Mouse (Mus musculus) forebrain, embryonic 16.5 days (tissue): ENCODE measurements around the gene Pdgfb. TPM values are rescaled to one million over a fixed set of nuclear protein-coding genes. Genes with fewer than 3 reads are reported as not detected.

Source experiments
- ATAC-seq: fragments of 200-750 bp; cut with Nextera tagmentation; 2 replicates; pipeline ENCODE4 v1.8.0; 2017; ENCODE audit warnings: mild to moderate bottlenecking, moderate library complexity
- H3K27ac ChIP-seq: fragments of 300-500 bp; sonication (generic); 2 replicates; pipeline ENCODE4 v1.5.1; 2014; ENCODE audit warnings: low read length, control low read depth
- H3K27me3 ChIP-seq: fragments of 300-500 bp; sonication (generic); replicated peaks from 2 replicates; pipeline ENCODE4 v1.6.1; 2014; ENCODE audit warnings: low read length; ENCODE audit not compliant: control insufficient read depth, insufficient read depth
- H3K36me3 ChIP-seq: fragments of 300-500 bp; sonication (generic); 2 replicates; pipeline ENCODE4 v1.6.1; 2014; ENCODE audit not compliant: control insufficient read depth, insufficient read depth
- H3K4me1 ChIP-seq: fragments of 300-500 bp; sonication (generic); replicated peaks from 2 replicates; pipeline ENCODE4 v1.6.1; 2014; ENCODE audit warnings: low read length; ENCODE audit not compliant: control insufficient read depth, insufficient read depth
- H3K4me2 ChIP-seq: fragments of 300-500 bp; sonication (generic); 2 replicates; pipeline ENCODE4 v1.6.1; 2014; ENCODE audit warnings: mild to moderate bottlenecking, low read length, control low read depth
- H3K4me3 ChIP-seq: fragments of 300-500 bp; sonication (generic); replicated peaks from 2 replicates; pipeline ENCODE4 v1.5.1; 2014; ENCODE audit warnings: mild to moderate bottlenecking, low read length, control low read depth
- H3K9ac ChIP-seq: fragments of 300-500 bp; sonication (generic); replicated peaks from 2 replicates; pipeline ENCODE4 v1.6.1; 2014; ENCODE audit warnings: low read depth, low read length, control low read depth
- H3K9me3 ChIP-seq: fragments of 300-500 bp; sonication (generic); 2 replicates; pipeline ENCODE4 v1.6.1; 2016; ENCODE audit warnings: low read length; ENCODE audit not compliant: control insufficient read depth
- WGBS: fragments of 180-500 bp; shearing (Covaris S2); extraction: QIAGEN DNeasy Blood & Tissue Kit; methylation state at CpG from one replicate; pipeline ENCODE4 v1.1.7; 2014; 5-methylcytosine and 5-hydroxymethylcytosine counted together
- polyA plus RNA-seq: library from polyadenylated mRNA; unstranded; fragments of >200 nt; fragmentation: Nextera tagmentation; extraction: Ambion mirVana; gene quantifications from 2 replicates; pipeline ENCODE4 v1.2.1, GENCODE M21; 2015

Gene Pdgfb
- polyA plus RNA-seq, 1 experiment from 2014 or later = 3.6 TPM

DNA sequence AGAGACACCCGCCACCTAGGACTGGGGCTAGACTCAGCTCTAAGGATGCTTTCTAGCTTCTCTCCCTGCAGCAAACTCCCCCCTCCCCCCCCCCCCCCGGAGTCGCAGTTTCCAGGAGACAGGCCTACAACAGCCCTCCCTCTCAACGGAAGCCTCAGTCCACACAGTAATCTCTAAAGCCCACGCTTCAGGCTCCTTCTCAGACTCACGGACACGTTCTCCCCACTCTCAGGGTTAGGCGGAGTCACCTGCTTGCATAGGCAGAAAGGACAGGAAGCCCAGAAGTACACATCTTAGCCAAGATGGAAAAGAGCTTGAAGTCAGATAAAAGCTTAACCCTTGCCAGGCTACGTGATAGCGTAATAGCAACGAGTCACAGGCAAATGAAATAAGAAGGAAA, 29.3 kb downstream of the Pdgfb start:
- WGBS = 66% methylated on average over 11 of the region's 11 CpGs
- no peaks in the 10 kb centered on the region for H3K4me1 ChIP-seq
- H3K9me3 ChIP-seq = no peaks in the 10 kb centered on the region
- H3K36me3 ChIP-seq = no peaks in the 10 kb centered on the region
- H3K27ac ChIP-seq = no peak overlapping the region
- no peak overlapping the region for H3K9ac ChIP-seq
- no peak overlapping the region for H3K4me3 ChIP-seq
- no peaks in the 10 kb centered on the region for H3K27me3 ChIP-seq
- no peak for ATAC-seq
- H3K4me2 ChIP-seq = no peak overlapping the region

DNA sequence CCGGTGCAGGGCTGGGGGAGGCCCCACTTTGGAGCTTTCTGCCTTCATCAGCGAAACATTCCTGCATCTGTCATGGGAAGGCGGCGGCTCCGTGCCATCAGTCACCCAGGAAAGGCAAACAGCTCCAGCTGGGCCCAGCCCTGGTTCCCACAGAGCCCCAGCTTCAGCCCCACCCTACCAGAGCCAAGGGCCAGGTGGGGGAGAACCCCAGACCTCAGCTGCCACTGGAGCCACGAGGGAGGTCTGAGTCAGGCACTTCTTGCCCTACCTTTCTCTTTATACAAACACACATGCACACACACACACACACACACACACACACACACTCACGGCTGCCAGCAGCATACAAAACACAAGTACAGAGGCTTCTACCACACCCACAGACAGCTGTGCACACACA, 30.6 kb downstream of the Pdgfb start:
- Histone ChIP-seq H3K4me2 (no peak overlapping the region), H3K27me3 (no peaks in the 10 kb centered on the region), H3K27ac (no peak overlapping the region), H3K4me1 (no peaks in the 10 kb centered on the region), H3K36me3 (no peaks in the 10 kb centered on the region), H3K4me3 (no peak overlapping the region), H3K9me3 (no peaks in the 10 kb centered on the region), H3K9ac (no peak overlapping the region)
- 63% methylated on average over 7 of the region's 7 CpGs for WGBS
- no peak for ATAC-seq

DNA sequence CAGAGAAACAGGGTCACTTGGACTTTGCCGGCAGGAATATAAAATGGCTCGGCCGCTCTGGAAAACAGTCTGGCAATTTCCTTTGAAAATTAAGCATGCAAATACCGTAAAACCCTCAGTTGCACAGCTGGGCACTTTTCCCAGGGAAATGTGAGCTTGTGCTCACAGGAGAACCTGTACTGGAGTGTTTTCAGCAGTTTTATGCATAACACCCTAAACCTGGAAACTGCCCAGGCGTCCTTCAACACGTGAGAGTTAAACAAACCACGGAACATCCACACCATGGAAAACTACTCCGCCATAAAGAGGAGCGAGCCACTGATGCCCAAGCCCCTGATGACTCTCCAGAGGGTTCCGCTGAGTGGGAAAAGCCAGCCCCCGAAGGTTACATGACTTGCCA, 34.1 kb downstream of the Pdgfb start:
- Histone ChIP-seq H3K27ac (no peak overlapping the region), H3K4me1 (no peaks in the 10 kb centered on the region), H3K4me2 (no peak overlapping the region), H3K9me3 (no peaks in the 10 kb centered on the region), H3K9ac (no peak overlapping the region), H3K4me3 (no peak overlapping the region), H3K27me3 (no peaks in the 10 kb centered on the region), H3K36me3 (no peaks in the 10 kb centered on the region)
- 78% methylated on average over 11 of the region's 11 CpGs for WGBS
- no peak for ATAC-seq

DNA sequence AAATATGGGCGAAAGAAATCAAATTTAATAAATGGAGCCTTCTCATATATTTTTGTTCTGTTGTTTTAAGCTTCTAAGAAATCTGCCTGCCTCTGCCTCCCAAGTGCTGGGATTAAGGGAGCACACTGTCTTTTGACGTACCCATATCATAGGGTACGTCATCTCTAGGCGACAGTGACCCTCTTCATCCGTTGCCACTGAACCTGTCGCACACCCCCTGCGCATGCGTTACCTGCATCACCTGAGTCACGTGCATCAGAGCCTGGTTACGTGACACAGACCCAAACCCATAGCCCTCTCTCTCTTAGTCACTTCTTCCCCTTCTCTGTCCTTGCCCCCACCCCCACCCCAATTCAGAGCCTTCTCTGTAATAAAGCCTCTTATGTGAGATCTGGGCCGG, 42.6 kb downstream of the Pdgfb start:
- Histone ChIP-seq H3K4me3 (no peak overlapping the region), H3K27ac (no peak overlapping the region), H3K4me1 (no peaks in the 10 kb centered on the region), H3K4me2 (no peak overlapping the region), H3K9me3 (no peaks in the 10 kb centered on the region), H3K36me3 (no peaks in the 10 kb centered on the region), H3K27me3 (no peaks in the 10 kb centered on the region), H3K9ac (no peak overlapping the region)
- WGBS = 96% methylated on average over 11 of the region's 11 CpGs
- no peak for ATAC-seq

DNA sequence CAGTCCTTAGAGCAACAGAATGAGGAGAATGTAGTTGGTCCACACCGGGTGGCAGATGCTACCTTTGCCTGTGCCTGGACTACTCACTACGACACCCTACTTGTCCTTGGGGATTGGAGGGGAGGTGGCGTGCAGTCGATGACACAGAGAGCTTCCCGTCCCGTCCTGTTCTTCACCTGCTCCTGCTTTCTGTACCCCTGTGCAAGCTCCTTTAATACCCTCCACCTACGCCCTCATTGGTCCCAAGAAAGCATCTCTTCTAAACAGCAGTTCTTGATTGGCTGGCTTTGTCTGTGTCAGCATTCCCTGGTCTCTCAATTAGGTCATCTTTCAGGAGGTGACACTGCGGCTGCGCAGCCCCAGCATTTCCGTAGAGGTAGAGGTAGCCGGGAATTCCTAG, 43.8 kb downstream of the Pdgfb start, which contains the start of gene Cbx7:
Gene Cbx7, minus strand, starts transcription at position 180 of the 400 bp plus-strand sequence.
- no peaks in the 10 kb centered on the region for H3K27me3 ChIP-seq
- H3K4me2 ChIP-seq = no peak within 1 kb of the TSS
- H3K27ac ChIP-seq = no peak within 1 kb of the TSS
- H3K36me3 ChIP-seq = no peaks in the 10 kb centered on the region
- no peak within 1 kb of the TSS for H3K4me3 ChIP-seq
- H3K4me1 ChIP-seq = no peaks in the 10 kb centered on the region
- no peaks in the 10 kb centered on the region for H3K9me3 ChIP-seq
- 95% methylated on average over 11 of the region's 11 CpGs for WGBS
- H3K9ac ChIP-seq = no peak within 1 kb of the TSS
- ATAC-seq = no peak

DNA sequence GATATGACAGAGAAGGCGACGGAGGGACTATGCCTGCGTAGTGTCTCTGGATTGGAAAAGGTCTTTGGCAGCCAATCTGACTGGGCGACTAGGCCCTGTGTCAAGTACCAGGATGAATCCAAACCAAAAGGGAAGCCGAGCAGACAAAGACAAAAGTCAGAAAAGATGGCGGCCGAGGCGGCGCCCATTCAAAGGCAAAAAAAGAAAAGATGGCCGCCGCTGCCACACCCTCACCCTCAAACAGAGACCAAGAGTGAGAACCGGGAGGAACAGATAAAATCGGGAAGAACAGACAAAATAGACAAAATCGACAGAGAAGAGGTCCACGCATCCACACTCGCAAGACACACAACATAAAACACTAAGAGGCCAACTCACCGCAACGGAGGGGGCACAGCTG, 44.3 kb downstream of the Pdgfb start:
- H3K4me2 ChIP-seq = no peak overlapping the region
- H3K4me1 ChIP-seq = no peaks in the 10 kb centered on the region
- H3K27ac ChIP-seq = no peak overlapping the region
- H3K4me3 ChIP-seq = no peak overlapping the region
- no peaks in the 10 kb centered on the region for H3K9me3 ChIP-seq
- no peaks in the 10 kb centered on the region for H3K36me3 ChIP-seq
- 96% methylated on average over 18 of the region's 18 CpGs for WGBS
- no peak for ATAC-seq
- no peak overlapping the region for H3K9ac ChIP-seq
- H3K27me3 ChIP-seq = no peaks in the 10 kb centered on the region

DNA sequence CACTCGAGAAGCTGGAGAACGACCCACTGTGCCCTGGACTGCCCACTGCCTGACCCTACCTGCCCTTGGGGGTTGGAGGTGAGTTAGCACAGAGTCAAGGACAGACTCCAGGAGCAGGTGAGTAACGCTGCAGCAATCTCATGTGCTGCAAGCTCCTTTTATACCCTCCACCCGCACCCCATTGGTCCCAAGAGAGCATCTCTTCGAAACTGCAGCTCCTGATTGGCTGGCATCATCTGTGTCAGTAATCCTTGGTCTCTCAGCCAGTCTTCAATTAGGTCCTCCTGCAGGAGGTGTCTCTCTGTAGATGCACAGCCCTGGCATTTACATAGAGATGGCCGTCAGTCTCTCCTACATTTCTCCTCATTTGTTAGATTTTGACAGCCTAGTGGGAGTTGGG, 47.4 kb downstream of the Pdgfb start:
- Histone ChIP-seq H3K9me3 (no peaks in the 10 kb centered on the region), H3K9ac (no peak overlapping the region), H3K4me3 (no peak overlapping the region), H3K4me1 (no peaks in the 10 kb centered on the region), H3K36me3 (no peaks in the 10 kb centered on the region), H3K27me3 (no peaks in the 10 kb centered on the region), H3K27ac (no peak overlapping the region), H3K4me2 (no peak overlapping the region)
- WGBS = 84% methylated on average over 6 of the region's 6 CpGs
- no peak for ATAC-seq

DNA sequence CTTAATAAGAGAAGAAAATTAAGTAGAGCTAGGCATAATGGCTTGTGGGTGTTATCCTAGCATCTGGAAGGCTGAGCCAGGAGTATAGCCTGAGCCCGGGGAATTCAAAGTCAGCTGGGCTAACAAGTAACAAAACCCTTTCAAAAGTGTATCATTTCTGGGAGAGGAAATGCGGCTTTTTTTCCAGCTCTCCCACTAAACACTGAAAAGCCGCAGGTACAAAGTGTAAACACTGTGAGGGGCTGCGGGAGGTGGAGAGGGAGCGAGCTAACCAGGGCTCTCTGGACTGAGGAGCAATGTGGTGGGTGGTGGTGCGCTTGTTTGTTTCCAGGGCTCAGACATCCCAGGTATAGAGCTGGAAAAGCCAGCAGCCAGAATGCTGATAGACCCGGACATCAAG, 50.4 kb downstream of the Pdgfb start:
- ATAC-seq = no peak
- H3K4me2 ChIP-seq = no peak overlapping the region
- H3K27me3 ChIP-seq = no peaks in the 10 kb centered on the region
- 86% methylated on average over 7 of the region's 7 CpGs for WGBS
- no peaks in the 10 kb centered on the region for H3K36me3 ChIP-seq
- no peak overlapping the region for H3K4me3 ChIP-seq
- H3K9me3 ChIP-seq = no peaks in the 10 kb centered on the region
- H3K4me1 ChIP-seq = no peaks in the 10 kb centered on the region
- H3K9ac ChIP-seq = no peak overlapping the region
- no peak overlapping the region for H3K27ac ChIP-seq

DNA sequence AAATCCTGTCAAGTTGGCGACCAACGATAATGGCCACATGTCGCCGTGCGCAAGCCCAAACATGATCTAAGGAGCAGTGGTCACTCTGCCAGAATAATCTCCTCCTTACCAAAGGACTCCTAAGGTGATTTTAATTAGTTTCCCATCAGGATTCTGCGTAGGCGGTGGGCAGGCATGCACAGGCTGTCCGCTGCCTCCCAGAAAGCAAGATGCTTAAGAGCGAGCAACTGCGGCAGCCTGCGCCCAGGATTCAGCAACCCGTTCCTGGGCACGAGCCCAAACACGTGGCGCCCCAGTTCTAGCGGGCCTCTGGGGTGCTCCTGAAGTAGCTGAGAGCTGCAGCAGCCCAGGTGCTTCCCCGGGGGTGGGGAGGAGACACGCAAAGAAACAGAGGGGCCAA, 52.1 kb downstream of the Pdgfb start:
- Histone ChIP-seq H3K4me1 (no peaks in the 10 kb centered on the region), H3K4me2 (no peak overlapping the region), H3K9ac (no peak overlapping the region), H3K27me3 (no peaks in the 10 kb centered on the region), H3K27ac (no peak overlapping the region), H3K36me3 (no peaks in the 10 kb centered on the region), H3K4me3 (no peak overlapping the region), H3K9me3 (no peaks in the 10 kb centered on the region)
- ATAC-seq = no peak
- 62% methylated on average over 18 of the region's 18 CpGs for WGBS

DNA sequence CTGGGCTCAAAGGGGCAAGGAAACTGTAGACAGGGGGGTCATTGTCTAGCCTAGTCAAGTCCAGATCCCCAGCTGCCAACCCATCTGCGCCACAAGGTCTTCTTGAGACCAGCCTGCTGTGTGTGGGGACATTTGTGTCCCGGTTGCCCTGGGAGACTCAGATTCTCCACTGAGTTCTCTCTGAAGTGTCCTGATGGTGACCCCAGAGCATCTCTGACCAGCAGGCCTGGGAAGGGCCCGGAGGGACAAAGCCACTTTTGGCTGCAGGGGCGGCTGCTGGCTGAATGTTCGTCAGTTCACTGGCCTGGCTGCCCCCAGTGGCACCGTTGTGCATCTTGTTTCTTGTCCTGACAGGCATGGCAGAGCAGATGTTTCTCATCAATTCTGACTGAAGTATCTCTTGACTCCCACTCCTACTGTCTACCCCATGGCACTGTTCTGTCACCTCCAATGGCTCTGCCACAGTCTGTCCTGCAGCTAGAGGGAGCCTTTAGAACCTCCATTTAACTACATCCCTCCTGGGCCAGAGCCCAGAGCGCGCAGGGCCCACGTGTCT, 53.3 kb downstream of the Pdgfb start:
- WGBS = 80% methylated on average over 9 of the region's 9 CpGs
- no peak for ATAC-seq
- Histone ChIP-seq H3K36me3 (no peaks in the 10 kb centered on the region), H3K27ac (no peak overlapping the region), H3K4me2 (no peak overlapping the region), H3K9me3 (no peaks in the 10 kb centered on the region), H3K27me3 (no peaks in the 10 kb centered on the region), H3K4me1 (no peaks in the 10 kb centered on the region), H3K9ac (no peak overlapping the region), H3K4me3 (no peak overlapping the region)
